Mouse (Mus musculus) spleen, postnatal 4 days (tissue): ENCODE results near the gene Cpvl.

Source experiments
- DNase-seq, 2 experiments: peaks; one replicate each; pipeline ENCODE4 v3.0.0; 2022; ENCODE audit warnings: low spot score in 2 of 2

Gene Cpvl

DNA sequence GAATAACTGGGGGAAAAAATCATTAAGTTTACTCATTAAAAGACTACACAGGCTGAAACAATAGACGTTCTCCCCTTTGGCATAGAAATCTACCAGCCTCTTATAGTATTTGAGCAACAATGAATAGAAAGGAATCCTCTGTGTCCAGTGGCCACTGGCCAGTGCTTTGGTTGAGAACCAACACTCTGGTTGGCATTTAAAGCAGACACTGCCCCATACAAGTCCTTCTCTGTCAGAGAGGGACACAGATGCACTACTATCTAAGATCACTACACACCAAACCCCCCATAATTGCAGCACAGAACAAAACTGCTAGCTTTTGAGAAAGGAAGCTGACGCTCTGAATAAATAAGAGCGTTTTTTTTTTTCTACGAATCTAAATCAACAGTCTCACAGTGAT is 93.5 kb downstream of the Cpvl start:
- no peak for DNase-seq

DNA sequence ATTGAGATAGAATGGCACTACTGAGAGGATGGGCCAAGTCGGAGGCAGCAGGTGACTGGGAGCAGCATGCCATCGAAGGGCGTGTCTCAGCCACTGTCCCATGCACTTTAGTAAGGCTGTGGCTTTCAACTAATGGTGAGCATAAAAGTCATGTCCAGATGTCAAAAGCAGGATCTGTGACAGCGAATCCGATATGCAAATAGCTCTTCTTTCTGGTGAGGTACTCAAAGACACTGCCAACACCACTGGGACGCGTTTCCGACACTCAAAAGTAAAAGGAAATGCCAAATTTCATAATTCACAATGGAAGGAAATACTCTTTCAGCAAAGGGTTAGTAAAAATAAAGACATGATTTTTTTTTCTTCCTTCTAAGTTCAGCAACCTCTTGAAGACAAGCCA is 94.0 kb downstream of the Cpvl start:
- DNase-seq, result no peak

GRCm38 (mm10) chr6:53883405-53883804 is 95.1 kb downstream of the Cpvl start:
- DNase-seq, result no peak

DNA sequence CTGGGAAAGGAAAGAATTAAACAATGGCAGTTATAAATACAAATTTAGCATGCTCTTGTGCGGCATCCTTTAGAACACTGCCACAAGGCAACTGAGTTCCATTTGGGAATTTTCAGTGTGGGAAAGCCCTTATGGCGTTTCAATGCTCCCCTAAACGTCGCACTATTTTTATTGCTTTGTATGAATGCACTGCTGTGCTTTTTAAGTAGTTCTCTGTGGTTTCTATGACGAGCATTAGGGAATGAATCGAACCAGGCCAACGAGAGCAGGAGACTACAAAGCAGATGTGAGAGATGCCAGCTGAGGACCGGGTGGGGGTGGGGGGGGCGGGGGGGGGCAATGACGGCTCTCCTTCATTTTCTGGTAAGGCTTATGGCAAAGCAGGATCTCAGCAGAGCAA is 96.8 kb downstream of the Cpvl start:
- DNase-seq, result no peak

- DNase-seq, result no peak
Measured at GRCm38 (mm10) chr6:53881235-53881606, 97.2 kb downstream of the Cpvl start.

DNA sequence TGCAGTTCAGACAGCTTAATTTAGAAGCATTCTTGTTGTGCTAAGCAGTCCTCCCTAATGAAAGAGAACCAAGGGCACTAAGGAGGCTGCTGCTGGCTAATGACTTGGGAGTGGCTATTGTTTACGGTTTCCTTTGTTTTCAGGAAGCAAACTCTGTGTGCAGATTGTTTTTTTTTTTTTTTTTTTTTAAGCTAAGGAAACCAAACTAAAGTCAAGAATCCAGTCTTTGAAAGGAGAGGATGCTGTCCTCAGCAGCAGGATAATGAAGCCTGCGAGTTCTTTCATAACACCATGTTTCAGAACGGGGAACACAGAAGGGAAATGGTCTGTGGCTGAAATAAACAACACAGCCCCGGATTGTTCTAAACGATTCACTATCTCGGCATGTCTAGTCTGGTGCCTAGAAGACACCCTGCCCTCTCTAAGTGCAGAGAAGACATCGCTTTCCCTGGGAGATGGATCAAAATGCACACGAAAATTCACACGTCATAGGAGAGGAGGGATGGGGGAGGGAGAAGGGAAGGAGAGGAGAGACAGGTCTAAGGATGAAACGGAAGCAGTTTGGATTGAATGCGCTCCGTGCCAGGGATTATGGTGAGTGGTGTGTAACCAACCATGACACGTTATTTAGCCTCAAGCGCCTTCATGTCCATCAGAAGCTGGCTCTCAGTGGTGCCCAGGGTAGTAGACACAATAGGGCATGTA is 97.8 kb downstream of the Cpvl start:
- DNase-seq, result no peak

DNA sequence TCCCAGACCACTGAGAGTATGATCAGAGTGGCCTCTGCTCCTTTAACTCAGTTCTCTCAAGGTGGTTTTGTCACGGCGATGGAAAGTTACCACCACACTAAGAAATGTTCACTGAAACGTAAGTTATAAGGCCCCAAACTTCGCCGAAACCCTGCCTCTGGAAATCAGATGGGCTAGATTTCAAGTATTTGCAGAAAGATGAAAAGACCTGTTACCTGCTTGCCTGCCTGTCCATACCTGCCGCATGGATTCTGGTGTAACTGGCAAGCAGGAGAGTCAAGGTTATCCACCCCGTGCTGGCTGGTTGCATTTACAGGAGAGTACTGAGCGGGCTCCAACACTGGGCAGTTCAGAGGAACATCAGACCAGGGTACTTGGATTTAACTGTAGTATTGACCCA is 98.9 kb downstream of the Cpvl start:
- DNase-seq, result no peak

DNA sequence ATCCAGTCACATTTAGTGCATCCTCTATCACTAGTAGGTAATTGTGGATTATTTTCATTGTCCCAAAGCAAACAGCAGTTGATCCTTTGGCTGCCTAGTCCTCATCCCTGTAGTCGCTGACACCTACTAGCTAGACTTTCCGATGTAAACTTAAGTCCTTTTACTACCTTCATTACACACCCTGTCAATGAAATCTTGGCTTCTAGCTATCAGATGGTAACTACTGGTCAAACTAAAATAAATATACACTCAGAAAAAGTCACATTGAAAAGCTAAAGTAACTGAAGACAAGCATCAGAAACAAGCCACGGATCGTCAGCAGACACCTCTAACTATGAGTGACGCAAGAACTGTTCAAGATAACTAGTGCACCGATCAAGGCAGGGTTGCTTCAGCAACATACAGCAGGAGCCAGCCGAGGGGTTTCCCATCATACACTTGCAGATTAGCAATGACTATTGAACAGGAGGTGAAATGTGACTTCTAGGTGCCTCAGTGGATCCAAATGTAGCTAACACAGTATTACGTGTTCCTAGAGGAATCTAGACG is 103.5 kb downstream of the Cpvl start:
- no peak for DNase-seq

GRCm38 (mm10) chr6:53871903-53872302 is 106.6 kb downstream of the Cpvl start:
- no peak for DNase-seq

- DNase-seq, result no peak
Measured at GRCm38 (mm10) chr6:53863011-53863410, 115.5 kb downstream of the Cpvl start.

GRCm38 (mm10) chr6:53859106-53859505 is 119.4 kb downstream of the Cpvl start:
- DNase-seq, result no peak

DNA sequence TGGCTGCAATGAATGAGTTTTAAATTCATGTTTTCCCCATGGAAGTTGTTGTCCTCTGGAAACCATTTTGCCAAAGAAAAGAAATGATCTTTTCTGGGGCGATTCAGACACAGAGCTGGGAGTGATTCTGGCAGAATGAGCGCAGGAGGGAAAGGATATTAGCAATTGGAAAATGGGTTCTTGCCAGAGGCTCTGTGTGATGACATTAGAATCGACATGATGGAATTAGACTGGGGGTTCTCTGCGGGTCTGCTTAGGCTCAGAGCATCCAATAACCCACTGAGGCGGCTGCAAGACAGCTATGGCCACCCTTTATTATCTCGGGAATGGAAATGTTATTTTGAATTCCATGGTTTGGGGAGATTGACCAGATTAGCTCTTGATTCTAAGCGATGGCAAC is 120.6 kb downstream of the Cpvl start:
- no peak for DNase-seq

- no peak for DNase-seq
Measured at GRCm38 (mm10) chr6:53856775-53857174, 121.7 kb downstream of the Cpvl start.

DNA sequence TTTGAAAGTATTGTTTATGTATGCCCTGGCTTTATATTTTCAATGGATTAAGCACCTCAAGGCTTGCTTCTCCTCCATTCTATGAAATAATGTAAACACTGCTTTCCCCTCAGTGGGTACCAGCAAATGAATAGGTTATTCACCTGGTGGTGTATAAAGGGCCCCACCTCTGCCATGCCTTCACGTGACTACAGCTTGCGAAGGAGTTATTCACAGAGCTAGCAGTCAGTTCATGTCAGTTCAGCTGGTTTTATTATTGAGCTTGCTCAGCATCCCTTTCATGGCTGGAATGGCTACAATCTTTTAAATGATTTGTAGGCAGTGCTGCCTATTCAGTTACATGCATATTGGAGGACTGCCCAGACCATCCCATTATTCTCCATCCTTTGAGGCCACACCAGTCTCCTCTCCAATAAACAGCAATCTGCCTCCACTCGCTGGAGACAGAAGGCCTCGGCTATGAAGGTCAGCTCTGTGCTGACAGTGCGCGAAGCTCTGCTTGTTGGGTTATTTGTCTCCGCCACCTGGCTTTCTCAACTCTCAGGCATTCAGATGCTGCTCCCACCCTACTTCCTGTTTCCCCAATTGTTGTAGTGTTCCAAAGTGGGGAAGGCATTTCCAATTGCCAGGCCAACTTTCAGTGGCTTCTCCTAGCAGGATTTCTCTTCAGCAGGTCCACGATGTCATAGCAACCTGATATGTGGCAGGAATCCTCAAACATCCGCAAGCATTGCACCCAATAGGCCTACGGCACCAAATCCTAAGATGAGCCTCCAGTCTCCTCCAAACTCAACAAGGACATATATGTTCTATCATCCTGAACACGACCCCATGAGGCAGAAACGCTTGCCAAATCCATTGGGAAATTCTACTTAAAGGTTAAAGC is 123.3 kb downstream of the Cpvl start:
- no peak for DNase-seq

DNA sequence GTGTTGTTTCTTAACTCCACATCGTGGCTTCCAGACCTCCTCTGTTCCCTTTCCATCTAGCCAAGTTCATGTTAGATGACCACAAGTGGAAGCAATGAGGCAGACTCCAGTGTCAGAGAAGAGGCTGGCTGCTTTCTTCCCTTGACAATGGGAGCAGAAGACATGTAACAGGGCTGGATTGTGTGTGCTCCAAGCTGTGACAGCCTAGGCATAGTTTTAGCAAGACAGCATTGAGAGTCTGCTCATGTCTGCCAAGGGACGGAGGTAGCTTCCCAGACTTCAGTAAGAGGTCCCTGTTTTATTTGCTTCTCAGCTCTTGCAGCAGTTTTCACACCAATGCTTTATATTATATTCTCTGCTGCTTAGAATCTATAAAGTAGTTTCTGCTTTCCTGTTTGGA is 124.2 kb downstream of the Cpvl start:
- DNase-seq, result no peak

DNA sequence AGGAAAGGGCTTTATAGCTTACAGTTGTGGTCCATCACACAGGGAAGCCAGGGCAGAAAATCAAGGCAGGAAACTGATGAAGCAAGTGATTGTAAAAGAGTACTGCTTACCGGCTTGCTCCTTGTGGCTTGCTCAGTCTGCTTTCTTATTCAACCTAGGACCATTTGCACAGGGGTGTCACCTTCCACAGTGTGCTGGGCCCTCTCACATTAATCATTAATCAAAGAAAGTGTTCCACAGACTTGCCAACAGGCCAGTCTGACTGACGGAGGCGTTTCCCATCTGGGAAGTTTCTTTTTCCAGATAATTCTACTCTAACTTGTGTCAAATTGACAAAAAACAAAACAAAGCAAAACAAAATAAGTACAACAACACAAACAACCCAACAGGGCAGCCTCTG is 124.9 kb downstream of the Cpvl start:
- no peak for DNase-seq

GRCm38 (mm10) chr6:53844626-53845025 is 133.8 kb downstream of the Cpvl start:
- no peak for DNase-seq

- DNase-seq, result no peak
Measured at GRCm38 (mm10) chr6:53825213-53825612, 153.3 kb downstream of the Cpvl start.
